Mouse (Mus musculus) kidney, embryonic 16.5 days (tissue): ENCODE results near the gene Mptx2. TPM values are rescaled to one million over a fixed set of nuclear protein-coding genes. Genes with fewer than 3 reads are reported as not detected.
"Not testable (repeated sequence)": the region's sequence is repeated elsewhere in the genome, so short reads cannot be mapped to it uniquely, and the experiment has no call there.

Experiments
- ATAC-seq: fragments of 200-750 bp; cut with Nextera tagmentation; 2 replicates; pipeline ENCODE4 v1.8.0; 2017; ENCODE audit warnings: moderate TSS enrichment; ENCODE audit not compliant: low FRiP score, low TSS enrichment
- H3K27ac ChIP-seq: fragments of 300-500 bp; sonication (generic); 2 replicates; pipeline ENCODE4 v1.5.1; 2014; ENCODE audit warnings: low read length
- H3K27me3 ChIP-seq: fragments of 300-500 bp; sonication (generic); 2 replicates; pipeline ENCODE4 v1.6.1; 2014; ENCODE audit warnings: low read length, control low read depth, mixed read lengths; ENCODE audit not compliant: insufficient read depth
- H3K36me3 ChIP-seq: fragments of 300-500 bp; sonication (generic); 2 replicates; pipeline ENCODE4 v1.6.1; 2014; ENCODE audit warnings: low read length, control low read depth, mixed read lengths; ENCODE audit not compliant: insufficient read depth
- H3K4me1 ChIP-seq: fragments of 300-500 bp; sonication (generic); 2 replicates; pipeline ENCODE4 v1.6.1; 2014; ENCODE audit warnings: low read length, control low read depth, mixed read lengths; ENCODE audit not compliant: insufficient read depth
- H3K4me2 ChIP-seq: fragments of 300-500 bp; sonication (generic); replicated peaks from 2 replicates; pipeline ENCODE4 v1.6.1; 2014; ENCODE audit warnings: low read depth, low read length
- H3K4me3 ChIP-seq: fragments of 300-500 bp; sonication (generic); 2 replicates; pipeline ENCODE4 v1.5.1; 2014; ENCODE audit warnings: mild to moderate bottlenecking, low read length
- H3K9ac ChIP-seq: fragments of 300-500 bp; sonication (generic); replicated peaks from 2 replicates; pipeline ENCODE4 v1.6.1; 2014; ENCODE audit warnings: low read length
- H3K9me3 ChIP-seq: fragments of 300-500 bp; sonication (generic); 2 replicates; pipeline ENCODE4 v1.6.1; 2016; ENCODE audit warnings: low read length, control low read depth
- whole genome bisulfite sequencing: fragments of 180-500 bp; shearing (Covaris S2); extraction: QIAGEN DNeasy Blood & Tissue Kit; methylation state at CpG from one replicate; pipeline ENCODE4 v1.1.7; 2014; 5-methylcytosine and 5-hydroxymethylcytosine counted together
- polyA plus RNA-seq: library from polyadenylated mRNA; unstranded; fragments of >200 nt; fragmentation: Nextera tagmentation; extraction: Ambion mirVana; gene quantifications from 2 replicates; pipeline ENCODE4 v1.2.1, GENCODE M21; 2015

Mptx2 gene
- polyA plus RNA-seq, 1 experiment from 2014 or later, result not detected

DNA sequence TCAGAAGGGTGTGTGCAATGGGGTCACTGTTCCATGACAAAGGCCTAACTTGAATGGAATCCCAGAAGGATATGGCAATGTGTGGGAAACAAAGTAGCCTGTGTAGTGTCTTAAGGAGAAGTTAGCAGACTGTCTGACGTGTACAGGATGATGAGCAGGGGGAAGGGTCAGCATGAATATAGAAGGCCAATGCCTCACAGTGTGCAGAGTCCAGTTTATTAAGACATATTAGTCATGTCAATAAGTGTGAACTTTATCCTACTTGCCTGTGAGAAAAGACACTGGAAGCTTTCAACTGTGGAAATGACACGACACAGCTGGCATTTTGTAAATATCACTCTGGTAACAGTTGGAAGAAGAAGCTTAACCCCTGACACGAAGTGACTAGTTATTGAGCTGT, 25.2 kb upstream of the Mptx2 start:
- not testable (repeated sequence) for H3K27me3 ChIP-seq, H3K9ac ChIP-seq, ATAC-seq, H3K4me1 ChIP-seq, H3K36me3 ChIP-seq, H3K4me2 ChIP-seq, H3K9me3 ChIP-seq, H3K27ac ChIP-seq, H3K4me3 ChIP-seq
- 44% methylated on average over 3 of the region's 3 CpGs for WGBS

DNA sequence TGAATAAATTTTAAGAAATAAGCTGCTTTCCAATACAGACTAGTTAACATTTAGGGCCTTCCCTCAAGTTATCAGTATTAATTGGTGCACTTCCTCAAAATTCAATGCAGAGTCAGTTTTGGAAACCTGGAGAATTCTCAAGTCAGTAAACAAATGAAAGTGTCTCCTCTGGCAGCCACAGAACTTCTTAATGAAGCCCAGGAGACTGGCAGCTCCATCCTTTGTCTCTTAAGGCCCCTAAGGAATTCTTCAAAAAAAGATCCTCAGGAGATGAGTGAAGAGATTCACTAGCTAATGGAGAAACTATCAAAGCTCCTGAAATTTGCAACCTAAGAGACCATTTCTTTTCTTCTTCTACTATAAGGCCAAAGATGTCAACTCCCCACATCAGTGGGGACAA, 11.9 kb downstream of the Mptx2 start, which contains the start of gene Olfr418:
Gene Olfr418, plus strand, starts transcription at position 301 of the 400 bp plus-strand sequence.
- ATAC-seq, result no peak
- no peak within 1 kb of the TSS for H3K9ac ChIP-seq
- no peak within 1 kb of the TSS for H3K4me3 ChIP-seq
- H3K27me3 ChIP-seq, result no peaks in the 10 kb centered on the region
- no peaks in the 10 kb centered on the region for H3K4me1 ChIP-seq
- no peak within 1 kb of the TSS for H3K4me2 ChIP-seq
- H3K36me3 ChIP-seq, result no peaks in the 10 kb centered on the region
- no peak within 1 kb of the TSS for H3K27ac ChIP-seq
- H3K9me3 ChIP-seq, result no peaks in the 10 kb centered on the region

DNA sequence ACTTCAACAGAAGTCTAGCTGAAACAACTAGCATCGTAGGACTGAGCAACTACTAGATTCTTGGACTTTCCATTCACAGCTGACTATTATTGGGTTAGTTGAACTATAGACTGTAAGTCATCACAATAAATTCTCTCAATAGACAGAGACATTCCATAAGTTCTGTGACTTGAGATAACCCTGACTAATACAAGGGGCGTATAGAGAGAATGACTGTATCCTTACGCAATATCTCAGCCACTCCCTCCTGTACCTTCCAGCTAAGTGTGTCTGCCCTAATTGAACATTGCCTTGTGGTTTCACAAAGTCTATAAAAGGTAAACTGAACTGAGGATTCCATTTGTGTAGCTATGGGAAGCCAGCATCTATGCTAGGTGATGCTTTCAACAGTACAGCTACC, 27.7 kb downstream of the Mptx2 start:
- H3K9me3 ChIP-seq, result no peaks in the 10 kb centered on the region
- 89% methylated on average over 3 of the region's 3 CpGs for WGBS
- ATAC-seq, result no peak
- no peaks in the 10 kb centered on the region for H3K4me1 ChIP-seq
- H3K4me2 ChIP-seq, result no peak overlapping the region
- H3K9ac ChIP-seq, result no peak overlapping the region
- H3K36me3 ChIP-seq, result no peaks in the 10 kb centered on the region
- H3K4me3 ChIP-seq, result no peak overlapping the region
- H3K27me3 ChIP-seq, result no peaks in the 10 kb centered on the region
- no peak overlapping the region for H3K27ac ChIP-seq

DNA sequence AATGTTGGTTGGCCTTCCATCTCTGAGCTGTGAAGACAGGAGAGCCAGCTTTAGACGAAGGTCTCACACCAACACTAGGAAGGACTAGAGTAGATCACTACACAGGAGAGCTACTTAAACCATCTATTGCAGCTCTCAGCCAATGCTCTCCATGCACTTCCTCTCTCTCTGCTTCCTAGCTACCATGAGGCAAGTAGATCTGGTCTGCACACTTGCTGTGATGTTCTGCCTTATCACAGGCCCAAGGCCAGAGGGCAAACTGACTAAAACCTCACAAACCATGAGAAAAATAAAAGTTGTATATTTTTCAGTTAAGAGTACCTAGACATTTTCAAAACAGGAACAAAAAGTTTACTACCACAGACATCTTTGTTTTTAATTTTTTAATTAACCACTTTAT, 40.6 kb downstream of the Mptx2 start:
- H3K36me3 ChIP-seq, H3K4me1 ChIP-seq, H3K4me2 ChIP-seq, H3K27ac ChIP-seq, H3K4me3 ChIP-seq, H3K9me3 ChIP-seq, H3K27me3 ChIP-seq, ATAC-seq, H3K9ac ChIP-seq: not testable (repeated sequence)
- 79% methylated on average over 1 of the region's 1 CpGs for WGBS

DNA sequence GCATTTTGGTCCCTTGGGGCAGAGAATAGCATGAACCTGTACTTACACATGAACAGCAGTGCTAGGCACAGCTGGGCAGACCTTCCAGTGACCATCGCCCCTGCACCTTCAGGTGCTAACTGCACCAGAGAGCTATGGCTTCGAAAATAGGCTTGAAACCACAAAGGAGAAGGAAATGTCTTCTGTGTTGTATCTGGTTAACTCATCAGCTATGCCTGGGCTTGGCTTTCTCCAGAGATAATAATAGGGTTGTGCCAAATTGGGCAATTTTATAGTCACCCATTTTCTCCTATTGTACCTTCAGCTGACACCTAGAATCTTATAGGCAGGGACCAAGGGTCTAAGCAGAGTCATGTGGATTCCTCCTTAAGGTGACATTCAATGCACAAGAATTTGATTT, 50.5 kb downstream of the Mptx2 start, which contains the start of gene Fcer1a:
Gene Fcer1a, minus strand, starts transcription at position 134 of the 400 bp plus-strand sequence.
- Histone ChIP-seq H3K27me3 (no peaks in the 10 kb centered on the region), H3K4me3 (no peak within 1 kb of the TSS), H3K4me2 (no peak within 1 kb of the TSS), H3K4me1 (no peaks in the 10 kb centered on the region), H3K9ac (no peak within 1 kb of the TSS), H3K36me3 (no peaks in the 10 kb centered on the region), H3K27ac (no peak within 1 kb of the TSS), H3K9me3 (no peaks in the 10 kb centered on the region)
- 87% methylated on average over 2 of the region's 2 CpGs for WGBS
- ATAC-seq, result no peak

Other genes starting within 250 kb of the Mptx2 start
- not detected in 2 replicates for gene Olfr1408, start 140.4 kb downstream of the Mptx2 start, polyA plus RNA-seq
- not detected in 2 replicates for gene Olfr1406, start 87.1 kb downstream of the Mptx2 start, polyA plus RNA-seq
- not detected in 2 replicates for gene Olfr218, start 80.0 kb downstream of the Mptx2 start, polyA plus RNA-seq
- gene Olfr1404, start 65.4 kb downstream of the Mptx2 start, polyA plus RNA-seq, result not detected in 2 replicates
- gene Fcer1a, start 50.6 kb downstream of the Mptx2 start, polyA plus RNA-seq, result not detected in 2 replicates
- not detected in 2 replicates for gene Olfr418, start 11.8 kb downstream of the Mptx2 start, polyA plus RNA-seq
- 0.45 and 0.75 TPM in 2 replicates for gene Ackr1, start 56.0 kb upstream of the Mptx2 start, polyA plus RNA-seq
- gene Aim2, start 73.1 kb upstream of the Mptx2 start, polyA plus RNA-seq, result 2.3 and 3.5 TPM in 2 replicates
- 1.1 and 1.4 TPM in 2 replicates for gene Cadm3, start 89.9 kb upstream of the Mptx2 start, polyA plus RNA-seq
- gene Ifi206, start 213.3 kb upstream of the Mptx2 start, polyA plus RNA-seq, result 0.06 and 0.31 TPM in 2 replicates